Mouse (Mus musculus): ENCODE results near the gene Gm21627.
"Not testable (repeated sequence)": the region's sequence is repeated elsewhere in the genome, so short reads cannot be mapped to it uniquely, and the experiment has no call there.

Gene Gm21627

GRCm38 (mm10) chrY:63228127-63228526, at the start of gene Gm21627:
Gm21627 (plus strand) TSS chrY:63228427.
- not testable (repeated sequence) for DNase-seq (ENCODE audit: low spot score)

All from ovary, postnatal 14 days (tissue).